Mouse (Mus musculus): ENCODE data around the gene Tead1. TPM values are rescaled to one million over a fixed set of nuclear protein-coding genes. Genes with fewer than 3 reads are reported as not detected.
A peak's percentile ranks its signal among the peaks of the same experiment; 100 is the strongest.

Gene Tead1
- total RNA-seq, 2 experiments from 2014 or later: 157 to 186 TPM

- DNase-seq: peak; percentile 37 to 41
- intact Hi-C loops (cut with DNase I): loop anchor here (10.0 kb wide), 1 partner anchor 180 kb away; no protein-coding TSS in a partner anchor
Measured at GRCm38 (mm10) chr7:112954351-112955102, 275.4 kb downstream of the Tead1 start.

GRCm38 (mm10) chr7:112955103-112955827 lies 276.1 kb downstream of the Tead1 start:
- DNase-seq: peak; percentile 6 to 31
- intact Hi-C loops (cut with DNase I): loop anchor here (10.0 kb wide), 1 partner anchor 180 kb away; no protein-coding TSS in a partner anchor

GRCm38 (mm10) chr7:112955955-112956354 lies 276.8 kb downstream of the Tead1 start:
- intact Hi-C loops (cut with DNase I): loop anchor here (10.0 kb wide), 1 partner anchor 179 kb away; no protein-coding TSS in a partner anchor
- DNase-seq: no peak

Small RNA genes lying within 50 kb of the gene (microRNA-seq; reads per million reads assigned to microRNA genes)
- 0 reads per million in 2 experiments for gene Gm44462 (ENCODE audit: borderline number of aligned reads in 2 of 2)
